Mouse (Mus musculus) kidney, adult 2 months (tissue): ENCODE results near the gene Crcp. TPM values are rescaled to one million over a fixed set of nuclear protein-coding genes. Genes with fewer than 3 reads are reported as not detected.
A peak's percentile ranks its signal among the peaks of the same experiment; 100 is the strongest.

ENCODE experiments used
- DNase-seq: peaks from one replicate; pipeline ENCODE4 v3.0.0; 2021
- H3K27ac ChIP-seq: fragments of 200-500 bp; 2 replicates; pipeline ENCODE4 v1.5.1; 2012; ENCODE audit warnings: low read depth, low read length, control low read depth, inconsistent platforms; ENCODE audit not compliant: insufficient read depth
- H3K27me3 ChIP-seq: fragments of 200-500 bp; replicated peaks from 2 replicates; pipeline ENCODE4 v1.6.1; 2012; ENCODE audit warnings: mild to moderate bottlenecking, moderate library complexity, low read length, inconsistent platforms; ENCODE audit not compliant: control insufficient read depth, insufficient read depth
- H3K36me3 ChIP-seq: fragments of 200-500 bp; 2 replicates; pipeline ENCODE4 v1.6.1; 2012; ENCODE audit warnings: mild to moderate bottlenecking, moderate library complexity, low read length, inconsistent platforms; ENCODE audit not compliant: control insufficient read depth, insufficient read depth
- H3K4me1 ChIP-seq: fragments of 200-500 bp; 2 replicates; pipeline ENCODE4 v1.6.1; 2011; ENCODE audit warnings: low read length; ENCODE audit not compliant: control insufficient read depth, insufficient read depth
- H3K4me3 ChIP-seq: fragments of 200-500 bp; 2 replicates; pipeline ENCODE4 v1.5.1; 2011; ENCODE audit warnings: mild to moderate bottlenecking, low read depth, low read length, control low read depth; ENCODE audit not compliant: insufficient read depth
- CTCF ChIP-seq: fragments of 200-500 bp; conservative IDR thresholded peaks from 2 replicates; pipeline ENCODE4 v1.5.1; 2011; ENCODE audit warnings: low read depth, mild to moderate bottlenecking, control low read depth, low read length, moderate library complexity, mixed read lengths; ENCODE audit not compliant: insufficient read depth, insufficient read length
- POLR2A ChIP-seq: fragments of 200-500 bp; IDR thresholded peaks from one replicate; pipeline ENCODE4 v1.6.1; 2011; ENCODE audit warnings: low read depth, low read length, control low read depth
- WGBS: fragments of 180-500 bp; shearing (Covaris S2); methylation state at CpG from one replicate; pipeline ENCODE4 v1.1.7; 2018; 5-methylcytosine and 5-hydroxymethylcytosine counted together
- polyA plus RNA-seq: library from polyadenylated mRNA; depleted of rRNA; stranded (reverse); fragments of >200 nt; gene quantifications from 2 replicates; pipeline ENCODE4 v1.2.3, GENCODE M21; 2012

The Crcp gene
- polyA plus RNA-seq, 1 experiment: 19.3 TPM

- no peak for DNase-seq
- Histone ChIP-seq H3K4me1 (0 out of 2 replicates have a peak, but pooled peaks cover 6% of the 10 kb centered on the region), H3K27me3 (no peaks in the 10 kb centered on the region), H3K36me3 (no peaks in the 10 kb centered on the region), H3K4me3 (no peak overlapping the region), H3K27ac (no peak overlapping the region)
- 95% methylated on average over 8 of the region's 8 CpGs for WGBS
- TF ChIP-seq CTCF: peak; percentile 22; the same call in 1 of the 2 replicates
- TF ChIP-seq POLR2A: no peak
Observed at GRCm38 (mm10) chr5:130081181-130081881, 52.2 kb downstream of the Crcp start.

- Histone ChIP-seq H3K36me3 (no peaks in the 10 kb centered on the region), H3K4me1 (0 out of 2 replicates have a peak, but pooled peaks cover 6% of the 10 kb centered on the region), H3K27me3 (no peaks in the 10 kb centered on the region), H3K27ac (no peak overlapping the region), H3K4me3 (no peak overlapping the region)
- DNase-seq: no peak
- no peak for TF ChIP-seq CTCF
- no peak for TF ChIP-seq POLR2A
- WGBS: 59% methylated on average over 4 of the region's 4 CpGs
Observed at GRCm38 (mm10) chr5:130082431-130082830, 53.3 kb downstream of the Crcp start.

GRCm38 (mm10) chr5:130084271-130084670 lies 55.2 kb downstream of the Crcp start:
- H3K27ac ChIP-seq: no peak overlapping the region
- no peak for DNase-seq
- no peaks in the 10 kb centered on the region for H3K36me3 ChIP-seq
- no peak overlapping the region for H3K4me3 ChIP-seq
- peaks cover 3% of the 10 kb centered on the region; the same call in 1 of the 2 replicates for H3K4me1 ChIP-seq
- WGBS: 69% methylated on average over 3 of the region's 3 CpGs
- TF ChIP-seq CTCF: no peak
- no peak for TF ChIP-seq POLR2A
- H3K27me3 ChIP-seq: no peaks in the 10 kb centered on the region

- Histone ChIP-seq H3K4me3 (no peak overlapping the region), H3K36me3 (no peaks in the 10 kb centered on the region), H3K27ac (no peak overlapping the region), H3K27me3 (no peaks in the 10 kb centered on the region), H3K4me1 (no peaks in the 10 kb centered on the region; the same call in 1 of the 2 replicates)
- TF ChIP-seq POLR2A (no peak), CTCF (no peak)
- DNase-seq: no peak
- 80% methylated on average over 7 of the region's 7 CpGs for WGBS
Observed at GRCm38 (mm10) chr5:130088008-130088407, 58.9 kb downstream of the Crcp start.

GRCm38 (mm10) chr5:130088612-130089011 lies 59.5 kb downstream of the Crcp start:
- Histone ChIP-seq H3K27me3 (no peaks in the 10 kb centered on the region), H3K27ac (no peak overlapping the region), H3K4me1 (no peaks in the 10 kb centered on the region; the same call in 1 of the 2 replicates), H3K4me3 (no peak overlapping the region), H3K36me3 (no peaks in the 10 kb centered on the region)
- TF ChIP-seq POLR2A (no peak), CTCF (no peak)
- 88% methylated on average over 4 of the region's 4 CpGs for WGBS
- no peak for DNase-seq

- no peaks in the 10 kb centered on the region for H3K36me3 ChIP-seq
- WGBS: 47% methylated on average over 7 of the region's 7 CpGs
- no peak for TF ChIP-seq CTCF
- TF ChIP-seq POLR2A: no peak
- no peak overlapping the region for H3K27ac ChIP-seq
- H3K4me1 ChIP-seq: no peaks in the 10 kb centered on the region; the same call in 1 of the 2 replicates
- no peak for DNase-seq
- no peaks in the 10 kb centered on the region for H3K27me3 ChIP-seq
- no peak overlapping the region for H3K4me3 ChIP-seq
Observed at GRCm38 (mm10) chr5:130089177-130089576, 60.1 kb downstream of the Crcp start.

GRCm38 (mm10) chr5:130089626-130090393 lies 60.7 kb downstream of the Crcp start:
- WGBS: 72% methylated on average over 18 of the region's 18 CpGs
- no peak for DNase-seq
- Histone ChIP-seq H3K4me1 (no peaks in the 10 kb centered on the region; the same call in 1 of the 2 replicates), H3K36me3 (no peaks in the 10 kb centered on the region), H3K4me3 (no peak overlapping the region), H3K27me3 (no peaks in the 10 kb centered on the region), H3K27ac (no peak overlapping the region)
- no peak for TF ChIP-seq POLR2A
- no peak for TF ChIP-seq CTCF
